Mouse (Mus musculus) C2C12 (cell line): ENCODE results near the gene Ppp1r2.

Experiments used
- CEBPB ChIP-seq: IDR thresholded peaks from one replicate; pipeline ENCODE4 v1.6.1; 2011; ENCODE audit warnings: low read depth, mild to moderate bottlenecking, control low read depth, moderate library complexity
- CTCF ChIP-seq: IDR thresholded peaks from one replicate; pipeline ENCODE4 v1.5.1; 2011; ENCODE audit not compliant: control insufficient read depth, insufficient read depth, insufficient read length
- FOSL1 ChIP-seq: IDR thresholded peaks from one replicate; pipeline ENCODE4 v1.8.0; 2011; ENCODE audit warnings: mild to moderate bottlenecking, low read length; ENCODE audit not compliant: poor library complexity, insufficient read depth, severe bottlenecking
- MAX ChIP-seq: IDR thresholded peaks from one replicate; pipeline ENCODE4 v1.6.1; 2011; ENCODE audit warnings: mild to moderate bottlenecking, control low read depth
- MYOD1 ChIP-seq: IDR thresholded peaks from one replicate; pipeline ENCODE4 v1.6.1; 2011; ENCODE audit warnings: low read depth; ENCODE audit not compliant: control insufficient read depth, insufficient read length
- MYOG ChIP-seq: IDR thresholded peaks from one replicate; pipeline ENCODE4 v1.6.1; 2011; ENCODE audit not compliant: control insufficient read depth, insufficient read length; ENCODE audit errors: extremely low read depth
- USF1 ChIP-seq: IDR thresholded peaks from one replicate; pipeline ENCODE4 v1.6.1; 2011; ENCODE audit warnings: low read depth, mild to moderate bottlenecking, control low read depth, moderate library complexity

DNA sequence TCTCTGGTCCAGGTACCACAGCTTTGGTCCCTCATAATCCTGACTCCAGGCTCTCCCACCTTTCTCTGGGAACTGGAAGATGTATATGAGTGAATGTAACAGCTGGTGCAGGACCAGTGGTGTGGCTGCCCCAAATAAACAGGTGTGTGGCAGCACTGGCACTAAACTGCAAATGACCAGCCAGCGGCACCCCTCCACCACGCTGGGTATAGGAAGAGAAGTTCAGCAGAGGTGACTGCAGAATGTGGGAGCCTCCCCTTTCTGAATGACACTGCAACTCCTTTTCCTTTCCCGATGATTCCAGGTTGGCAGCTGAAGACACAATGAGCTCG is 41.9 kb downstream of the Ppp1r2 start:
- TF ChIP-seq CTCF (no peak), CEBPB (no peak), MYOG (no peak), MYOD1 (peak; percentile 42), USF1 (no peak), MAX (no peak), FOSL1 (no peak)
